Mouse (Mus musculus) erythroblast, embryonic 14.5 days (primary cell): ENCODE results near the gene Ksr1.

Experiments used
- GATA1 ChIP-seq: IDR thresholded peaks from 2 replicates; pipeline ENCODE4 v1.6.1; 2012; ENCODE audit warnings: low read length, inconsistent platforms, mixed read lengths
- TAL1 ChIP-seq: IDR thresholded peaks from 3 replicates; pipeline ENCODE4 v1.6.1; 2012; ENCODE audit warnings: low read length, inconsistent platforms, mixed read lengths

DNA sequence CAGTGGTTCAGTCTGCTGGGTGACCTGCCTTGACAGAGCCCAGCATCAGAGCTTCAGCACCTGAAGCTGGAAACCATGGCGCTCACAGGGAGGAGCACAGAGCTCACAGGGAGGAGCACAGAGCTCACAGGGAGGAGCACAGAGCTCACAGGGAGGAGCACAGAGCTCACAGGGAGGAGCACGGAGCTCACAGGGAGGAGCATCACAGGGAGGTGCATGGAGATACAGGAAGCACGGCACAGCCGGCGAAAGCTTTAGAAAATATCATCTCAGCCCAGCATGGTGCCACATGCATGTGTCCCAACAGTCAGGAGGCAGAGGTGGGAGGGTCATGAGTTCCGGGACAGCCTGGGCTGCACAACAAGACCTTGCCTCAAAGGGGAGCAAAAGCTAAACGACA lies 48.5 kb downstream of the Ksr1 start:
- TF ChIP-seq GATA1 (no peak), TAL1 (no peak)
